In the genomic region with DNA sequence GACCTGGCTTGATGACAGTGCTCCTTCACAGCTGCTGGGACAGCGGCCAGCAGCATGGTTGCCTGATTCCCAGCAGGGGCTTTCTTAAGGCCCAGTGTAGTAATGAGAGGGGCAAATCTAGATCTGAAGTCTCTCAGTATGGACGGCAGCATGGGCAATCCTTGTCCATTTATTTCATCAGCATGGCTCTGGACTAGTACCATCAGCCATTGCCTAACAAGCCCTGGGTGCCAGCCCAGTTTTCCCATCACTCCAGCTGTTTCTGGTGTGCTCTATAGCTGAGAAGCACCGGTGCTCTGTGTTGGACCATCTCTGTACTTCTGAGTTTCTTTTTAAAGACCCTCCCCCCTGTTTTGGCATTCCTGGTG, we compare ENCODE assay signal across 9 mouse cellular contexts. TPM values are rescaled to one million over a fixed set of nuclear protein-coding genes. Genes with fewer than 3 reads are reported as not detected.
A peak's percentile ranks its signal among the peaks of the same experiment; 100 is the strongest.
DNase-seq lines count a peak whose midpoint lies in the region; ATAC-seq and TF ChIP-seq lines count a peak whose summit lies in the region.
"Had no signal": no experiment of that assay in that cellular context is flagged by ENCODE, and none has a peak within 500 bp of the region (broad histone marks: within the 10 kb centered on the region; RNA-seq: fewer than 3 reads in every experiment).

No protein-coding gene starts in this region.

- H3K9me3 ChIP-seq in hindbrain, embryonic 13.5 days = no peaks in the 10 kb centered on the region
- H3K9me3 ChIP-seq in hindbrain, embryonic 11.5 days (ENCODE audit: control insufficient read depth, low read length) = no peaks in the 10 kb centered on the region
- H3K9me3 ChIP-seq in liver, postnatal 0 days (ENCODE audit: low read length) = no peaks in the 10 kb centered on the region
- H3K9me3 ChIP-seq: G1E had no signal

- no peak for TF ChIP-seq EP300 in liver, postnatal 0 days (IDR thresholded peaks at IDR 0.05; ENCODE audit: low read depth)

- DNase-seq in hindbrain, embryonic 11.5 days (ENCODE audit: low spot score) = no peak
- DNase-seq in brain, embryonic 14.5 days (ENCODE audit: low read depth) = peak; percentile 11
- peak; percentile 37 for DNase-seq in gastrocnemius, postnatal 14 days
- no peak for DNase-seq in liver, postnatal 0 days
- no peak for DNase-seq in right cerebral cortex, adult 18-20 months
- DNase-seq in frontal cortex, postnatal 25 days (ENCODE audit: low spot score in 2 of 2) = no peak
- no peak for DNase-seq in cerebellum, adult 11-12 months

- H3K27ac ChIP-seq in hindbrain, embryonic 13.5 days = no peak overlapping the region
- no peak overlapping the region for H3K27ac ChIP-seq in hindbrain, embryonic 11.5 days (ENCODE audit: low read depth, low read length)
- H3K27ac ChIP-seq in liver, postnatal 0 days (ENCODE audit: low read depth) = 0 out of 2 replicates have a peak overlapping the region, but pooled peaks have one; percentile 52

- H3K9ac ChIP-seq in hindbrain, embryonic 13.5 days = peak overlapping the region; percentile 21; the same call in 1 of the 2 replicates
- H3K9ac ChIP-seq in hindbrain, embryonic 11.5 days (ENCODE audit: low read depth, low read length) = no peak overlapping the region
- peak overlapping the region; percentile 28; the same call in 1 of the 2 replicates for H3K9ac ChIP-seq in liver, postnatal 0 days (replicated peaks)

- no peaks in the 10 kb centered on the region for H3K36me3 ChIP-seq in hindbrain, embryonic 13.5 days
- no peaks in the 10 kb centered on the region for H3K36me3 ChIP-seq in hindbrain, embryonic 11.5 days (ENCODE audit: control insufficient read depth, insufficient read depth, low read length)
- no peaks in the 10 kb centered on the region for H3K36me3 ChIP-seq in liver, postnatal 0 days (replicated peaks; ENCODE audit: insufficient read depth, low read length)
- H3K36me3 ChIP-seq: G1E had no signal

- H3K4me3 ChIP-seq in hindbrain, embryonic 13.5 days = 0 out of 2 replicates have a peak overlapping the region, but pooled peaks have one; percentile 4
- H3K4me3 ChIP-seq in hindbrain, embryonic 11.5 days (ENCODE audit: low read depth, low read length) = no peak overlapping the region
- H3K4me3 ChIP-seq in liver, postnatal 0 days (ENCODE audit: low read depth, low read length) = no peak overlapping the region

- peaks cover 8% of the 10 kb centered on the region for H3K27me3 ChIP-seq in hindbrain, embryonic 13.5 days
- H3K27me3 ChIP-seq in hindbrain, embryonic 11.5 days (ENCODE audit: control insufficient read depth, insufficient read depth, low read length) = no peaks in the 10 kb centered on the region
- no peaks in the 10 kb centered on the region for H3K27me3 ChIP-seq in liver, postnatal 0 days (ENCODE audit: insufficient read depth, low read length)

- H3K4me1 ChIP-seq in hindbrain, embryonic 13.5 days (replicated peaks) = peaks cover 30% of the 10 kb centered on the region
- 0 out of 2 replicates have a peak, but pooled peaks cover 2% of the 10 kb centered on the region for H3K4me1 ChIP-seq in hindbrain, embryonic 11.5 days (replicated peaks; ENCODE audit: control insufficient read depth, insufficient read depth, low read length)
- H3K4me1 ChIP-seq in liver, postnatal 0 days (ENCODE audit: insufficient read depth) = peaks cover 66% of the 10 kb centered on the region

- peak overlapping the region; percentile 32 for H3K4me2 ChIP-seq in hindbrain, embryonic 13.5 days
- no peak overlapping the region for H3K4me2 ChIP-seq in hindbrain, embryonic 11.5 days (replicated peaks; ENCODE audit: low read depth, low read length)
- peak overlapping the region; percentile 81 for H3K4me2 ChIP-seq in liver, postnatal 0 days (ENCODE audit: low read depth, low read length)

- TF ChIP-seq POLR2A in brain, embryonic 14.5 days (IDR thresholded peaks at IDR 0.05; ENCODE audit: borderline replicate concordance, extremely low read depth, insufficient read depth, insufficient read length, poor library complexity, severe bottlenecking) = no peak

- no peak for TF ChIP-seq CTCF in brain, embryonic 14.5 days (IDR thresholded peaks at IDR 0.05; ENCODE audit: borderline replicate concordance, extremely low read depth, insufficient read depth, insufficient read length)
- TF ChIP-seq CTCF in liver, postnatal 0 days (IDR thresholded peaks at IDR 0.05; ENCODE audit: low read depth) = no peak

- no peak for ATAC-seq in hindbrain, embryonic 13.5 days (ENCODE audit: low FRiP score)
- ATAC-seq in hindbrain, embryonic 11.5 days (ENCODE audit: low FRiP score) = no peak
- ATAC-seq in liver, postnatal 0 days = no peak

- 69% methylated on average over 3 of the region's 3 CpGs for WGBS in hindbrain, embryonic 13.5 days
- WGBS in hindbrain, embryonic 11.5 days = 73% methylated on average over 3 of the region's 3 CpGs
- WGBS in liver, postnatal 0 days (ENCODE audit: insufficient replicate concordance) = 52% methylated on average over 3 of the region's 3 CpGs

- intact Hi-C loops in gastrocnemius, postnatal 14 days (cut with DNase I; ENCODE audit: low total_unique reads) = loop anchor here (10.0 kb wide), 2 partner anchors 100 to 170 kb away; no protein-coding TSS in a partner anchor

RNA-seq across cellular contexts. Expression of a gene that starts 3.3 kb away (rescaled TPM):
- 7.0 and 8.0 TPM in 2 replicates for polyA plus RNA-seq in hindbrain, embryonic 13.5 days (2015; fragmentation: Nextera tagmentation; extraction: Ambion mirVana)
- polyA plus RNA-seq in hindbrain, embryonic 11.5 days (2014; fragmentation: Nextera tagmentation; extraction: Ambion mirVana) = 5.8 and 7.4 TPM in 2 replicates
- 5.3 and 5.7 TPM in 2 replicates for polyA plus RNA-seq in brain, embryonic 14.5 days (2012; rRNA removed)
- 10 to 100 TPM; 43.5 to 72.8 TPM for total RNA-seq in gastrocnemius, postnatal 14 days (2021)
- 7.6 and 7.8 TPM in 2 replicates for polyA plus RNA-seq in liver, postnatal 0 days (2015; fragmentation: Nextera tagmentation; extraction: Ambion mirVana)
- polyA plus RNA-seq: G1E had no signal

Comparison
In these comparisons a context has a peak if more than half of its experiments do, and no peak if none do; other contexts are left out.
1. DNase-seq: peak in brain, embryonic 14.5 days (single experiment) and gastrocnemius, postnatal 14 days (single experiment); none in hindbrain, embryonic 11.5 days (single experiment), liver, postnatal 0 days (single experiment), right cerebral cortex, adult 18-20 months (single experiment), frontal cortex, postnatal 25 days (0 of 2) and cerebellum, adult 11-12 months (single experiment).